Mouse (Mus musculus) hindbrain, embryonic 15.5 days (tissue): Measurements from ENCODE around the gene 4930426L09Rik. TPM values are rescaled to one million over a fixed set of nuclear protein-coding genes. Genes with fewer than 3 reads are reported as not detected.

Source experiments
- ATAC-seq: fragments of 200-750 bp; cut with Nextera tagmentation; 2 replicates; pipeline ENCODE4 v1.8.0; 2017; ENCODE audit warnings: low read depth, moderate number of reproducible peaks, moderate TSS enrichment; ENCODE audit not compliant: low FRiP score
- H3K27ac ChIP-seq: fragments of 300-500 bp; sonication (generic); replicated peaks from 2 replicates; pipeline ENCODE4 v1.5.1; 2015; ENCODE audit warnings: mild to moderate bottlenecking, inconsistent platforms
- H3K27me3 ChIP-seq: fragments of 300-500 bp; sonication (generic); 2 replicates; pipeline ENCODE4 v1.6.1; 2015; ENCODE audit warnings: control low read depth, inconsistent platforms
- H3K36me3 ChIP-seq: fragments of 300-500 bp; sonication (generic); 2 replicates; pipeline ENCODE4 v1.6.1; 2015; ENCODE audit warnings: control low read depth, inconsistent platforms
- H3K4me1 ChIP-seq: fragments of 300-500 bp; sonication (generic); replicated peaks from 2 replicates; pipeline ENCODE4 v1.6.1; 2015; ENCODE audit warnings: control low read depth, inconsistent platforms
- H3K4me2 ChIP-seq: fragments of 300-500 bp; sonication (generic); 2 replicates; pipeline ENCODE4 v1.6.1; 2015; ENCODE audit warnings: moderate library complexity, mild to moderate bottlenecking, inconsistent platforms
- H3K4me3 ChIP-seq: fragments of 300-500 bp; sonication (generic); 2 replicates; pipeline ENCODE4 v1.5.1; 2015; ENCODE audit warnings: mild to moderate bottlenecking, inconsistent platforms
- H3K9ac ChIP-seq: fragments of 300-500 bp; sonication (generic); 2 replicates; pipeline ENCODE4 v1.6.1; 2015; ENCODE audit warnings: inconsistent platforms
- H3K9me3 ChIP-seq: fragments of 300-500 bp; sonication (generic); 2 replicates; pipeline ENCODE4 v1.6.1; 2016; ENCODE audit warnings: control low read depth, inconsistent platforms
- WGBS: fragments of 180-500 bp; shearing (Covaris S2); methylation state at CpG from one replicate; pipeline ENCODE4 v1.1.7; 2015; 5-methylcytosine and 5-hydroxymethylcytosine counted together
- polyA plus RNA-seq: library from polyadenylated mRNA; unstranded; fragments of >200 nt; fragmentation: Nextera tagmentation; extraction: Ambion mirVana; gene quantifications from 2 replicates; pipeline ENCODE4 v1.2.1, GENCODE M21; 2015

The 4930426L09Rik gene
- polyA plus RNA-seq, 1 experiment from 2014 or later: 0.34 TPM

DNA sequence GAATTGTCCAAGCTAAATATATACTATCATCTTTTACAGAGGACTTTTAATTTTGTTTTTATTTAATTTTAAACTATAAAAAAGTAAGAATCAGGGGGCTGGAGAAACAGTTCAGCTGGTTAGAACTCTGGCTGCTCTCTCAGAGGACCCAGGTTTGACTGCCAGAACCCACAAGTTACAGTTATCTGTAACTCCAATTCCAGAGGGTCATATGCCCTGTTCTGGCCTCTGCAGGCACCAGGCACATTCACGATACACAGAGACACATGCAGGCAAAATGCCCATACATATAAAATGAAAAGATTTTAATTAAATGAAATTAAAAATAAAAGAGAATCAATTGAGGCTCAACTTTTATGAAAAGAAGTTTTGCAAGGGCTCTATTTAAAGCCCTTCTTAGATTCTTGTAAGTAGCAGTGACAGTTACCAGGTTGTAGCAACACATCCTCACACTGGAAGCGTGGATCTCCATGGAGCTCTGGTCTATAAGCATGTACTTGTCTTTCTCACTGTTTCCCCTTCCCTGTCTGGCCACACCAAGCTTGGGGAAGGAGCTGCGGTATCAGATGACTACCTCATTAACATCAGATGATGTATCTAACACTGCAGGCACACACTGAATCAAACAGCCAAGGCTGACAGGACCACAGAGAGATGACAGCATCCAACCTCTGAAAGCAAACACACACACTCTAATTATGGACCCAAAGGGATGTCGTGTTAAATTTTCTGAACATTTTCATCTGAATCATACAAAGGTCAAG lies 23.1 kb upstream of the 4930426L09Rik start:
- no peak overlapping the region for H3K9ac ChIP-seq
- H3K27me3 ChIP-seq: no peaks in the 10 kb centered on the region
- 0 out of 2 replicates have a peak, but pooled peaks cover 5% of the 10 kb centered on the region for H3K9me3 ChIP-seq
- no peak overlapping the region for H3K4me3 ChIP-seq
- no peak for ATAC-seq
- no peak overlapping the region for H3K27ac ChIP-seq
- 0 out of 2 replicates have a peak, but pooled peaks cover 4% of the 10 kb centered on the region for H3K4me1 ChIP-seq
- no peaks in the 10 kb centered on the region for H3K36me3 ChIP-seq
- no peak overlapping the region for H3K4me2 ChIP-seq
- 53% methylated on average over 4 of the region's 4 CpGs for WGBS

DNA sequence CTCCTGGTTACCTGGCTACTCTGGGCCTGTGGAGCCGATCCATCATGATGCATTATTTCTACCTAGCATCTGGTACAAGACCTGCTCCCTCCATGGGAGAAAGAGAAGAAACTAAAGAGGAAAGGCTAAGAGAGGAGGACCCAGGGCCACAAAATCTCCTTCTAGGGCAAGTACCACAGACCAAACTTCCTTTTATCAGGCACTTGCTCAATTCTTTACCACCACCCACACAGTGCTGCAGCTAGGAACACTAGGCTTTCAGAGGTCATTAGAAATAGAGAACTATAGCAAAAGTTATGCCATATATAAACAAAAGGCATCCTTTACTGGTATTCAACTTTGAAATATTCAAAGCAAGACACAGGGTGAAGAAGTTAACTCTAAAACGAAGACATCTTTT lies 22.0 kb upstream of the 4930426L09Rik start:
- Histone ChIP-seq H3K9me3 (0 out of 2 replicates have a peak, but pooled peaks cover 5% of the 10 kb centered on the region), H3K27ac (no peak overlapping the region), H3K9ac (no peak overlapping the region), H3K4me2 (no peak overlapping the region), H3K4me1 (0 out of 2 replicates have a peak, but pooled peaks cover 4% of the 10 kb centered on the region), H3K36me3 (no peaks in the 10 kb centered on the region), H3K4me3 (no peak overlapping the region), H3K27me3 (no peaks in the 10 kb centered on the region)
- no peak for ATAC-seq
- 87% methylated on average over 2 of the region's 2 CpGs for WGBS

DNA sequence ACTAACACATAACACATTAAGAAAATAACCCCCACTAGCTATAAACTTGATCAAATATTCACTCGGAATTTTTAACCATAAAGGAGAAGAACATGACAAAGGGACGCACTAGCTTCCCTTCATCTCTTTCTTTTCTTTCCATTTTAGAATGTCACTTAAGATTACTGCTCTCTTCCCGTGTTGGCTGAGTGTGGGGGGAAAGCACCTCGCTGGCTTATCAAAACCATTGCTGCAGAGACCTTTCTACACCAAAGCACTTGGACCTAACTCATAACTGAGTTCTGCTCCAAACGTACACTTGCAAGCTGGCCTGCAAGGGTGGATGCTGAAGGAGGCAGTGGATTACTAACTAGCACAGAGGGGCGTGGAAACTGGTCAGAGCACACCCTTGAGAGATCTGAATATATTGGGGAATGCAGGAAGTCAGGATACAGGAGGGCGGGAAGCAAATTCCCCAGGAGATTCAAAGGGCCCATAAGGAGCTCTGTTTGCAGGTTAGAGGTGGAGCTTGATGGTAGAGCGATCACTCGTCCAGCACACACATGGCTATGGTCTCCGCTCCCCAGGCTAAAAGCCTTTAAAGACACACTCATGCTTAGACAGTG lies 20.8 kb upstream of the 4930426L09Rik start:
- 87% methylated on average over 10 of the region's 10 CpGs for WGBS
- H3K9me3 ChIP-seq: 0 out of 2 replicates have a peak, but pooled peaks cover 5% of the 10 kb centered on the region
- no peaks in the 10 kb centered on the region for H3K27me3 ChIP-seq
- H3K36me3 ChIP-seq: no peaks in the 10 kb centered on the region
- no peak overlapping the region for H3K27ac ChIP-seq
- 0 out of 2 replicates have a peak, but pooled peaks cover 4% of the 10 kb centered on the region for H3K4me1 ChIP-seq
- no peak overlapping the region for H3K4me2 ChIP-seq
- no peak overlapping the region for H3K9ac ChIP-seq
- ATAC-seq: no peak
- no peak overlapping the region for H3K4me3 ChIP-seq

DNA sequence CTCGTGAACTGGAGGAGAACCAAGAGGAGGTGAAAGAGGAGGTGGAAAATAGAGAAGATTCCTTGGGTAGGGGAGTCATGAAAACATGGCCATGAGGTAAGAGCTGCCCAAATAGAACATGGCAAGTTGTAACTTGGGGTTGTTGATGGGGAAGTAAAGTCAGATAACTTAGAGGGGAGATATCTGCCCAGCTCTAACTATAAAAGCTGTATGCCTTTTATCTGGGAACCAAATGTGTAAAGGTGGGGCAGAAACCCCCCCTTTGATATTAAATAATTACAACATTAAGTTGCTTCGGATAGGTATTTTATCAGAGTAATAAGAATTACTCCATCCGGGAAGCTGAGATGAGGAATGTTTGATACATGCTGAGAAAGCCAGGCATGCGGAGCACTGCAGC lies 19.1 kb upstream of the 4930426L09Rik start:
- 81% methylated on average over 4 of the region's 4 CpGs for WGBS
- Histone ChIP-seq H3K36me3 (no peaks in the 10 kb centered on the region), H3K4me2 (no peak overlapping the region), H3K27me3 (no peaks in the 10 kb centered on the region), H3K4me3 (no peak overlapping the region), H3K9ac (no peak overlapping the region), H3K4me1 (0 out of 2 replicates have a peak, but pooled peaks cover 4% of the 10 kb centered on the region), H3K9me3 (no peaks in the 10 kb centered on the region), H3K27ac (no peak overlapping the region)
- no peak for ATAC-seq

DNA sequence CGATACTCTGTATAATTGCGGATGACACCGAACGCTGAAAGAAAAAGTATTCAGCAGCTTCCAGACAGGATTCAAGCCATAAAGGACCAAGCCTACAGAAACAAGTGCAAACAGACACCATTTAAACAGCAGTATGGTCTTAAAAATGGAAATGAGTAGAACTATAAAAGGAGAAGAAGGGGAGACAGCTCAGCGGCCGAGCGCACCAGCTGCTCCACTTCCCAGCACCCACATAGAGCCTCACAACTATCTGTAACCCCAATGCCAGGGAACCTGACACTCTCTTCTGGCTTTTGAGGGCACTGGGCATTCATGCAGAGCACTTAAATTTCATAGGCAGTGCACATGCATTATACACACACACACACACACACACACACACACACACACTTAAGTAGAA lies 18.5 kb upstream of the 4930426L09Rik start:
- WGBS: 61% methylated on average over 7 of the region's 7 CpGs
- 0 out of 2 replicates have a peak, but pooled peaks cover 4% of the 10 kb centered on the region for H3K4me1 ChIP-seq
- no peak for ATAC-seq
- no peaks in the 10 kb centered on the region for H3K27me3 ChIP-seq
- no peak overlapping the region for H3K4me2 ChIP-seq
- no peak overlapping the region for H3K4me3 ChIP-seq
- H3K27ac ChIP-seq: no peak overlapping the region
- H3K9ac ChIP-seq: no peak overlapping the region
- no peaks in the 10 kb centered on the region for H3K9me3 ChIP-seq
- no peaks in the 10 kb centered on the region for H3K36me3 ChIP-seq

DNA sequence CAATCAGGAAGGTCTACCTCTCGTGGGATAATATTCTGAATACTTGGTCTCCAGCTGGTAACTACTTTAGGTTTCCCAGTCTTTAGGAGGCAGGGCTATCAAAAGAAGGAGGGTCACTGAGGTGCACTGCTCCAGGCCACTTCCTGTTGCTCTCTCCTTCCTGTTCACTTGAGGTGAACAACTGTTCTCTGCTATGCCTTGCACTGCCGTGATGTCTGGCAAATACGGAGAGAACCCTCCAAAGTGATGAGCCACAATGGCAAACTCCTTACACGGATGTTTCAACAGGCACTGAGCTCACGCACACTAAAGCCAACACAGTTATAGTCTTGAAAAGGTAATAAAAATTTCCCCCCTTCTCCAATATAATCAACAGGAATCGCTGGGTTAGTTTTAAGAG lies 15.6 kb upstream of the 4930426L09Rik start:
- H3K4me2 ChIP-seq: no peak overlapping the region

DNA sequence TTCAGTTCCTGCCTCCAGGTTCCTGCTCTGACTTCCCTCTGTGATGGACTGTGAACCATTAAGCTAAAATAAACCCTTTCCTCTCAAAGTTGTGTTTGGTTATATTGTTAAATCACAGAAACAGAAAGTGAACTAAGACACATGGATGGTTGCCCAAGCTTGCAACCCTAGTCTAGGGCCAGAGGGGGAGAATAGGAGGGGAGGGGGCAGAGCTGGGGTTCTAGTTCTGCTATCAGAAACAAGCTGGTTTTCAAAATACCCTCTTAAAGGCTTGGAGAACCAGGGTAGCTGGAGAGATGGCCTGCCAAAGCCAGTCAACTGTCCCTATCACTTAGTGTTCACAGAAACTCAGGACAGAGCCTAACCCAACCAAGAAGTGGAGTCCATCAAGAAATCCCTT lies 14.6 kb upstream of the 4930426L09Rik start:
- H3K36me3 ChIP-seq: no peaks in the 10 kb centered on the region
- H3K4me2 ChIP-seq: no peak overlapping the region
- no peaks in the 10 kb centered on the region for H3K27me3 ChIP-seq
- H3K4me3 ChIP-seq: no peak overlapping the region
- no peak for ATAC-seq
- H3K4me1 ChIP-seq: 0 out of 2 replicates have a peak, but pooled peaks cover 4% of the 10 kb centered on the region
- no peak overlapping the region for H3K27ac ChIP-seq
- H3K9ac ChIP-seq: no peak overlapping the region
- H3K9me3 ChIP-seq: no peaks in the 10 kb centered on the region

More for the DNA sequence above, 15.6 kb upstream of the 4930426L09Rik start:
- Histone ChIP-seq H3K4me1 (0 out of 2 replicates have a peak, but pooled peaks cover 4% of the 10 kb centered on the region), H3K27ac (no peak overlapping the region), H3K27me3 (no peaks in the 10 kb centered on the region), H3K9ac (no peak overlapping the region), H3K4me3 (no peak overlapping the region), H3K9me3 (no peaks in the 10 kb centered on the region), H3K36me3 (no peaks in the 10 kb centered on the region)
- 83% methylated on average over 6 of the region's 6 CpGs for WGBS
- no peak for ATAC-seq

DNA sequence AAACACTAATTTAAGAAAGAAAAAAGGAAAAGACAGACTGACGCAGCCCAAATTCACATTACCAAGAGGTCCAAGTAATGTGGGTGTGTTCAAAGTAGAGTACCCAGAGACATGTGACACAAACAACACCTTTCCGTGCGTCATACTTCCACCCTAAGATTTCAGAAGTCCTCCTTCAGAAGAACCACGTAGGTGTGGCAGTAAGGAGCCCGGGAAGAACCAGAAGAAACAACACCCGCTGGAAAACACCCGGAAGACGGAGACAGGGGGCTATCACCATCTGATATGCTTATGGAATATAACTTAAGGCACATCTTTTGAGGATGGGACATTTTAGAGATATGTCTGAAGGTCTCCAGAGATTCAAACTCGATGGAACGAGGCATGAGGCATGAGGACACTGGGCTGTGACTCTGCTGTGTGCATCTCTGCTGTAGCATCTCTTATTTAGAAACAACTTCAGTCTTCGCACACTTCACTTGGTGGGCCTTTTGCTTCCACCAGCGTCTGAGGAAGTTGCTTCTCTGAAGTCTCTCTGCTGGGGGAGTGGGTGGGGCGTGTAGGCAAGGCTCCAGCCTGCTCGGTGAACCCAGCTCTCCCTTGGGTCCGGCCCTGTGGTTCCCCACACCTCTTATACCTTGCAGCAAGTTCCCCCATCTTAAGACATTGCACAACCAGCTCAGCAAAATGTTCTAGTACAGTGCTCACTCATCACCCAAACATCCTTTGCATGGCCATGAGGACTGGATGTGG lies 13.9 kb upstream of the 4930426L09Rik start:
- H3K27ac ChIP-seq: no peak overlapping the region
- 95% methylated on average over 15 of the region's 15 CpGs for WGBS
- no peaks in the 10 kb centered on the region for H3K36me3 ChIP-seq
- no peak overlapping the region for H3K4me2 ChIP-seq
- H3K27me3 ChIP-seq: no peaks in the 10 kb centered on the region
- no peaks in the 10 kb centered on the region for H3K9me3 ChIP-seq
- 0 out of 2 replicates have a peak, but pooled peaks cover 4% of the 10 kb centered on the region for H3K4me1 ChIP-seq
- H3K9ac ChIP-seq: no peak overlapping the region
- no peak overlapping the region for H3K4me3 ChIP-seq
- no peak for ATAC-seq

DNA sequence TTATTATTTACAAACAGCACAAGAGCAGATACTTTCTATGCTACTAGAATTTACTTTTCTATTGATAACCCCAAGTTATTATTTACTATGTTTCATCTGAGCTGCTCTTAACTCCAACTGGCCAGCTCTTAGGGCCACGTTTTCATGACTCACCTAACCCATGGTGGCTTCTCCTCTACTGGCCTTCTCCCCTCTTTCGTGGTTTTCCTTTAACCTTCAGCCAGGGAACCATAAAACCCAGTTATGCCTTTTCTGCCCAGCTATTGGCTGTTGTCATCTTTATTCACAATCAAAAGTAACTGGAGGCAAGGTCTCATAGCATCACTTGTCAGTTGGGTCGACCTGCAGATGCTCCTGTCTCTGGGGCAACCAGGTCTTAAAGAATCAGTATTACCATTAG lies 12.6 kb upstream of the 4930426L09Rik start:
- Histone ChIP-seq H3K36me3 (no peaks in the 10 kb centered on the region), H3K9me3 (no peaks in the 10 kb centered on the region), H3K27ac (no peak overlapping the region), H3K27me3 (no peaks in the 10 kb centered on the region), H3K4me3 (no peak overlapping the region), H3K9ac (no peak overlapping the region), H3K4me1 (no peaks in the 10 kb centered on the region), H3K4me2 (no peak overlapping the region)
- 85% methylated on average over 3 of the region's 3 CpGs for WGBS
- no peak for ATAC-seq

DNA sequence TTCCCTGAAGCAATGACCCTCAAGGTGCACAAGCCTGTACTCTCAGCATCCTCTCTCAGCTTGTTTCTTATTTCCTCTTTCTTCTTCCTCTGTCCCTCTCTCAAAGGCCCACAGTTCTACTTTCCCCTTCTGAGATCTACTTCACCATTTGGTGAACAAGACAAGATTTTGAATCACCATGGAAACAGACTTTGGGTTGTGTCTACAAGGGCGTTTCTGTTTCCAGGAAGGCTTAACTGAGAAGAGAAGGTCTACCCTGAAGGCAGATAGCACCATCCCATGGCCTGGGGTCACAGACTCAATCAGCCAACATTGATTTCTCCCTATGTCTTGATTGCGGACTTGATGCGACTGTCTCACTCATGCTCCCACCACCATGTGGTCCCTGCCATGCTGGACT lies 9.3 kb upstream of the 4930426L09Rik start:
- no peaks in the 10 kb centered on the region for H3K27me3 ChIP-seq
- no peak overlapping the region for H3K27ac ChIP-seq
- H3K9me3 ChIP-seq: no peaks in the 10 kb centered on the region
- no peak overlapping the region for H3K4me3 ChIP-seq
- no peak for ATAC-seq
- no peaks in the 10 kb centered on the region for H3K36me3 ChIP-seq
- 88% methylated on average over 3 of the region's 3 CpGs for WGBS
- no peak overlapping the region for H3K4me2 ChIP-seq
- H3K9ac ChIP-seq: no peak overlapping the region
- no peaks in the 10 kb centered on the region for H3K4me1 ChIP-seq

DNA sequence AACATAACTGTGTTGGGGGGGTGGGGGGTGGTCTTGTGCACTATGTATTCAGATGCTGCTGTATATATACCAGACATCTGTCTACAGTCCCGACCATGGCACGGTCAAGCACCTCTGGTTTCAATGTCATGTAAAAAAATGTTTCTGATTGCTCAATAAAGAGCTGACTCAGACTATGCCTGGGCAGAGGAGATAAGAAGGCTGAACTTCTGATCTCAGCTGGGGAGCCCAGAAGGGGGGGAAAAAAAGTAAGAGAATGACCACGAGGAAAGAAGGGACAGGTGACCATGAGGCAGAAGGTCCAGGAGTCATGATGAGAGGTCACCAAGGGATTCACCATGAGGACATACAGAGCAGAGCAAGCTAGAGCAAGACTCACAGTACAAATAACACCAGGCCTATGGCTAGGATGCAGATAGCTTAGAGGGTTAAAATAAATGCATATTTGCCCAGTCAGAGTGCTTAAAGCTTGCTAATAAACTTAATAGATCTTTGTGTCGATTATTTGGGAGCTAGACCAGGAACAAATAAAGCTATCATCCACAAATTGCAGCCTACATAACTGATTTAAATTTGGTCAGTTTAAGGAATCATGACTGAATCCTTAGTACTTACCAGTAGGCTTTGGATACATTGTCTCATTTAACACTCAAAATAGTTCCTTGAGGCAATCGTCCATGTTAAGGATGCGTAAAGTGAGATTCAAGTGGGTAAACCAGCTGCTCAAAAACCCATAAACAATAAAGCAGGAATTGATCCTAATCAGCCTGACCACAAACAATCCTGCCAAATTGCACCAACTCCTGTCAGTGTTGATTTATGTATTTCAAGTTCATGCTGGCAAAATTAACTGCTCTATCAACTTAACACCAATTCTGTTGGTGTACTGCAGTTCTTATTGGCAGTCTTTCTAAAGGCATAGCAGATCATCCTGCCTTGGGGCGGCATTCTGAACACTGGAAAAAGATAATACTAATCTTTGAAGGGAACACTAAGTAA lies 5.3 kb upstream of the 4930426L09Rik start:
- no peak overlapping the region for H3K4me3 ChIP-seq
- no peaks in the 10 kb centered on the region for H3K27me3 ChIP-seq

More for the DNA sequence above, 5.3 kb upstream of the 4930426L09Rik start:
- WGBS: 82% methylated on average over 7 of the region's 7 CpGs
- H3K4me2 ChIP-seq: no peak overlapping the region
- no peak overlapping the region for H3K27ac ChIP-seq
- no peak for ATAC-seq
- H3K4me1 ChIP-seq: peaks cover 14% of the 10 kb centered on the region
- H3K9me3 ChIP-seq: no peaks in the 10 kb centered on the region
- no peak overlapping the region for H3K9ac ChIP-seq
- H3K36me3 ChIP-seq: no peaks in the 10 kb centered on the region
